Mouse (Mus musculus) myocyte (in vitro differentiated cells): ENCODE data around the gene Scyl1.

Experiments used
- MAX ChIP-seq: IDR thresholded peaks from one replicate; pipeline ENCODE4 v1.6.1; 2011; ENCODE audit warnings: low read depth, mild to moderate bottlenecking, control low read depth
- REST ChIP-seq: IDR thresholded peaks from one replicate; pipeline ENCODE4 v1.6.1; 2011; ENCODE audit warnings: mild to moderate bottlenecking, control low read depth, moderate library complexity; ENCODE audit not compliant: insufficient read depth, insufficient read length

GRCm38 (mm10) chr19:5713255-5713654 lies 58.0 kb downstream of the Scyl1 start:
- no peak for TF ChIP-seq REST
- TF ChIP-seq MAX, result no peak
